Mouse (Mus musculus) lung, postnatal 10 days (tissue): ENCODE results near the gene Snrpd2.
A peak's percentile ranks its signal among the peaks of the same experiment; 100 is the strongest.

Source experiments
- DNase-seq: peaks from one replicate; pipeline ENCODE4 v3.0.0; 2021

The Snrpd2 gene

GRCm38 (mm10) chr7:19149626-19150025, at the start of gene Snrpd2:
TSS of gene Snrpd2 (plus strand) at chr7:19149722.
- DNase-seq, result peak; percentile 98

GRCm38 (mm10) chr7:19100290-19100689, 49.2 kb upstream of the Snrpd2 start:
- no peak for DNase-seq

- no peak for DNase-seq
Measured at GRCm38 (mm10) chr7:19103741-19104140, 45.8 kb upstream of the Snrpd2 start.

GRCm38 (mm10) chr7:19104486-19104885, 45.0 kb upstream of the Snrpd2 start:
- DNase-seq, result no peak

GRCm38 (mm10) chr7:19107436-19107835, 42.1 kb upstream of the Snrpd2 start:
- DNase-seq, result no peak

- no peak for DNase-seq
Measured at GRCm38 (mm10) chr7:19109565-19109964, 40.0 kb upstream of the Snrpd2 start.

GRCm38 (mm10) chr7:19118028-19118771, 31.3 kb upstream of the Snrpd2 start, which contains the start of gene Gm4969:
TSS of gene Gm4969 (minus strand) at chr7:19118368.
- DNase-seq, result peak; percentile 74

GRCm38 (mm10) chr7:19119083-19119482, 30.4 kb upstream of the Snrpd2 start:
- DNase-seq, result no peak

GRCm38 (mm10) chr7:19119631-19120429, 29.7 kb upstream of the Snrpd2 start, which contains the start of gene Fbxo46:
TSS of gene Fbxo46 (plus strand) at chr7:19119859.
- peak; percentile 98 for DNase-seq

GRCm38 (mm10) chr7:19121686-19122085, 27.8 kb upstream of the Snrpd2 start:
- DNase-seq, result no peak

- DNase-seq, result no peak
Measured at GRCm38 (mm10) chr7:19124713-19125112, 24.8 kb upstream of the Snrpd2 start.

- DNase-seq, result no peak
Measured at GRCm38 (mm10) chr7:19127744-19128143, 21.8 kb upstream of the Snrpd2 start.

- DNase-seq, result no peak
Measured at GRCm38 (mm10) chr7:19129396-19129795, 20.1 kb upstream of the Snrpd2 start.

GRCm38 (mm10) chr7:19130657-19131056, 18.9 kb upstream of the Snrpd2 start:
- peak; percentile 38 for DNase-seq

GRCm38 (mm10) chr7:19131324-19131848, 18.1 kb upstream of the Snrpd2 start:
- peak; percentile 99 for DNase-seq

GRCm38 (mm10) chr7:19136168-19136567, 13.4 kb upstream of the Snrpd2 start:
- no peak for DNase-seq

GRCm38 (mm10) chr7:19136673-19137334, 12.7 kb upstream of the Snrpd2 start:
- no peak for DNase-seq

- peak; percentile 77 for DNase-seq
Measured at GRCm38 (mm10) chr7:19137380-19137779, 12.1 kb upstream of the Snrpd2 start.

- DNase-seq, result no peak
Measured at GRCm38 (mm10) chr7:19146793-19147192, 2.7 kb upstream of the Snrpd2 start.

GRCm38 (mm10) chr7:19147497-19148045, 2.0 kb upstream of the Snrpd2 start:
- no peak for DNase-seq

GRCm38 (mm10) chr7:19148180-19148874, 1.2 kb upstream of the Snrpd2 start:
- no peak for DNase-seq

- DNase-seq, result peak; percentile 100
Measured at GRCm38 (mm10) chr7:19148875-19149541, 514 bp upstream of the Snrpd2 start, which contains the start of gene Qpctl. TSS of gene Qpctl (minus strand) at chr7:19149291.
